Mouse (Mus musculus): ENCODE results near the gene Olfr1288.

Gene Olfr1288

GRCm38 (mm10) chr2:111473801-111474200 lies at the start of gene Olfr1288:
Gene Olfr1288 (plus strand): TSS chr2:111474101.
- DNase-seq (ENCODE audit: low read depth, low spot score): no peak

DNA sequence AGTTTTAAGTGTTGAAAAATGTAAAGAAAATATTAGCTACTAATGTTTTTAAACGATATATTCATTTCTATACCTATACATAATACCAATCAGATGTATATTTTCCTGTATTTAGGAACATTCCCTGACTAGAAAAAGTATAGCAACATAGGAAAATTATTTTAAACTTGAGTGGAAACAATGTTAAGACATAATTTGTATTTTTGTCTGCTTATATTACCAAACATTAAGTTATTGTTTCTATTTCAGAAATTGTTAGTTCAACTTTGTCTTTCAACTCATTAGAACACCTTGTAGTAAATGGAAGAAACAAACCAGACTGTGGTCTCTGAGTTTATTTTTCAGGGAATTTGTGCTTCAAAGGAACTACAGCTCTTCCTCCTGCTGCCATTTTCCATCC lies 25.1 kb upstream of the Olfr1288 start, which contains the start of gene Olfr1287:
Gene Olfr1287 (plus strand): TSS at position 301 of the 400 bp plus-strand sequence.
- DNase-seq (ENCODE audit: low read depth, low spot score): no peak

DNA sequence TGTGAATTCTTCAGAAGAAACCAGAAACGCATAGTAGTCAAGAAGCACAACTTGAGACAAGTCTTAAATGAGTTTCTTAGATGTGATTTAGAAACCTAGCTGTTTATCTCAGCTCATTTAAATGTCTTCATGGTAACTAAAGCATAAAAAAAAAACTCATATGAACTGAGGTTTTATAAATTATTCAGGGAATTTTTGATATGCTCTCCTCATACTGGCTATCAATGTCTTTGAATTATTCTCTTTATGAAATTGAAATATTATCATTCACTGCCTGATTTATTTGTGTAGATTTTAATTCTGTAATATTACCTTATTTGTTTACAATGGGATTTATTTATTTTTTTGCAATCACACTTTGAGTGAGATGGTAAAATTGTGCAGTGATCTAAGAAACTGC lies 6.6 kb downstream of the Olfr1288 start, which contains the start of gene Olfr1289:
Gene Olfr1289 (plus strand): TSS at position 301 of the 400 bp plus-strand sequence.
- DNase-seq (ENCODE audit: low read depth, low spot score): no peak

GRCm38 (mm10) chr2:111493729-111494128 lies 19.8 kb downstream of the Olfr1288 start, which contains the start of gene Olfr1290:
Gene Olfr1290 (minus strand): TSS chr2:111493829.
- DNase-seq (ENCODE audit: low read depth, low spot score): no peak

GRCm38 (mm10) chr2:111496880-111497279 lies 23.0 kb downstream of the Olfr1288 start, which contains the start of gene Olfr1291-ps1:
Gene Olfr1291-ps1 (plus strand): TSS chr2:111497180.
- no peak for DNase-seq (ENCODE audit: low read depth, low spot score)

- DNase-seq (ENCODE audit: low read depth, low spot score): no peak
Measured at GRCm38 (mm10) chr2:111517451-111517850, 43.5 kb downstream of the Olfr1288 start.

DNA sequence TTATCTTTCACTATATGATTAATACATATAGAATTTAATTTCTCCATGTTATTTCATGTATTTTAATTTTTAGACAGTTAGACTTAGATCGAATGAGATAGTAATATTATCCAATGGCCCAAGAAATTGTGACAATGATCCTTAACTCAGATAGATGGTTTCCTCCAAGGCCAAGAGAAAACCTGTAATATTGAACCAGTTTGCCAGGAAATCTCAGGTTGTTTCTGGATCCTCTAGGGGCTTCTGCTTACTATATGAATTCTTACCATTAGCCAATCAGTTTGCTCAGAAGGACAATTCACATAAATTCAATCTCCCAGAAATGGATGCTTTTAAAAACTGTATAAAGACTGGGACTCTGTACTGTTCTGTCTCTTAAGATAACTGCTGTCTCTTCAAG lies 51.0 kb downstream of the Olfr1288 start, which contains the start of gene Olfr1293-ps:
Gene Olfr1293-ps (plus strand): TSS at position 301 of the 400 bp plus-strand sequence.
- DNase-seq (ENCODE audit: low read depth, low spot score): no peak
